Mouse (Mus musculus): ENCODE results near the gene Supt5. TPM values are rescaled to one million over a fixed set of nuclear protein-coding genes. Genes with fewer than 3 reads are reported as not detected.
A peak's percentile ranks its signal among the peaks of the same experiment; 100 is the strongest.

Gene Supt5
- total RNA-seq, 2 experiments from 2014 or later, result 60.0 to 60.1 TPM

DNA sequence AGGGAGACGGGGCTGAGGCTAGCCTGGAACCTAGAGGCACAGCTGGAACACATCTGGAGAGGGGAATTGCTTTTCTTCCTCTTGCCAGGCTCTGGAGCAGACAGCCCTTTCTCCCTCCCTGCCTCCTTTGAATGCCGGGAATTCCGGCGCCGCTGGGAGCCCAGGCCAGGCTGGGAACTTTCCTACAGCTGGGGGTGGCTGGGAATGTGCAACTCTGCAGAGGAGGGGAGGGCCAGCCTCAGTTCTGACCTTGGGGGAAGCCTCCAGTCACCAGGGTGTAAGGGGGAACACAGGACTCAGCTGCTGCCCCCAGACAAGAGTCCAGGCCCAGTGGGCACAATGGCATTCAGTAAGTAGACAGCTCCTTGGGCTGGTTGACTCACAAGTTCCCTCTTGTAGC lies 18.4 kb upstream of the Supt5 start:
- DNase-seq, result peak; percentile 75
- intact Hi-C loops (cut with DNase I; ENCODE audit: low total_unique reads), result no loop called here

DNA sequence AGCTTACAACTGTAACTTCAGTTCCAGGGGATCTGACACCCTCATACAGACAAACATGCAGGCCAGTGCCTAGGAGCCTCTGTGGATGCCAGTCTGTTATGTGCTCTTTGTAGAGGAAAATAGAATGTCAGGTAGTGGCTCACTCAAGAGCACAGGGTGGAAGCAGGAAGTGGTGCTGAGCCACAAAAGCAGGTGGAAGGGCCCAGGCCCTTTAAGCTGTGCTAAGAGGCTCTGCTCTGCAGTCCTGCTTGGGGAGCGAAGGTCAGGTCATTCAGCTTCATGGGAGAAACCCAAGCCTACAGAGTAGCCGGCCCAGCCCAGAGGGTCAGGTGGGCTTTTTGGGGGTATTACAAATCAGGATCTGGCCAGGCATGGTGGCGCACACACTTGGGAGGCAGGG lies 16.7 kb upstream of the Supt5 start:
- intact Hi-C loops (cut with DNase I; ENCODE audit: low total_unique reads), result no loop called here
- DNase-seq, result no peak

DNA sequence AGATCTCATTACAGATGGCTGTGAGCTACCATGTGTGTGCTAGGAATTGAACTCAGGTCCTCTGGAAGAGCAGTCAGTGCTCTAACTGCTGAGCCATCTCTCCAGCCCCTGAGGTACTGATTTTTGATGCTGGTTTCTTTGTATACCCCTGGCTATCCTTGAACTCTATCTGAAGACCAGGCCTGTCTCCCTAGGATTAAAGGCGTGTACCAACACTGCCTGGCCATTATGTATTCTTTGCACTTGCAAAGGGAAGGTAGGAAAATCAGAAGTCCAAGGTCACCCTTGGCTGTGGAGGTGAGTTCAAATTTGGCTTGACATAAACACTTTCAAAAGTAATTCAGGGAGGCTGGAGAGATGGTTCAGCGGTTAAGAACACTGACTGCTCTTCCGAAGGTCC lies 16.1 kb upstream of the Supt5 start:
- no peak for DNase-seq
- intact Hi-C loops (cut with DNase I; ENCODE audit: low total_unique reads), result no loop called here

DNA sequence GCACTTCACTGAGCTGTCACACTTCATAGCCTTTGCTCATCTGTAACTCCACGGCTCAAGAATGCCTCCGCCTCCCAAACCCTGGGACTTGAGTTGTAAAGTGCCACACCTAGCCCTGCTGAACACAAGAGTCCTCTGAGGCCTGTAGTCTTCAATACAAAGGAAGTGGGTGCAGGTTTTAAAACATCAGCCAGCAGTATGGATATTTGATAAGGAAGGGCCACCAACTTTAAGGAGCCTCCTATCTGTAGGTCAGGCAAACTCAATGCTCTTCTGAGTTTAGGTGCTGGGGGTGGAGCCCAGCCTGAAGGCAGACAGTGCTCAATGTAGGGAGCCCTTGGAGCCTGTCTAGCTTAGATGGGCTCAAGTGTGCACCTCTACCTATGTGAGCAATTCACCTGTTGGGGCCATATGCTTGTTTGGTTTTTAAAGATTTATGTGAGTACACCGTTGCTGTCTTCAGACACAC lies 15.6 kb upstream of the Supt5 start:
- DNase-seq, result no peak
- intact Hi-C loops (cut with DNase I; ENCODE audit: low total_unique reads), result no loop called here

DNA sequence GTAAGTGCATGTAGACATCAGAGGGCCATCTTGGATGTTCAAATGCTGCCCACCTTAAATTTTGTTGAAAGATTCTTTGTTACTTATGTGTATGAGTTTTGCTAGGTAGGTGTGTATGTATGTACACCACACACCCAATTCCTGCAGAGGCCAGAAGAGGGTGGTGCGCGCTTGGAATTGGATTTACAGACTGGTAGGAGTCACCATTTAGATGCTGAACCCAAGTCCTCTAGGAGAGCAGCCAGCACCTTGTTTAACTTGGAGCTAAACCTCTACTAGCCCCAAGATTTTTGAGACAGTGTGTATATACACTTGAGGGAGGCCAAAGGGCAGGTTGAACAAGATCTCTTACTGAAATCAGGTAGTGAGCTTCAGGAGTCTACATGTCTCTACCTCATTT lies 14.7 kb upstream of the Supt5 start:
- intact Hi-C loops (cut with DNase I; ENCODE audit: low total_unique reads), result no loop called here

DNA sequence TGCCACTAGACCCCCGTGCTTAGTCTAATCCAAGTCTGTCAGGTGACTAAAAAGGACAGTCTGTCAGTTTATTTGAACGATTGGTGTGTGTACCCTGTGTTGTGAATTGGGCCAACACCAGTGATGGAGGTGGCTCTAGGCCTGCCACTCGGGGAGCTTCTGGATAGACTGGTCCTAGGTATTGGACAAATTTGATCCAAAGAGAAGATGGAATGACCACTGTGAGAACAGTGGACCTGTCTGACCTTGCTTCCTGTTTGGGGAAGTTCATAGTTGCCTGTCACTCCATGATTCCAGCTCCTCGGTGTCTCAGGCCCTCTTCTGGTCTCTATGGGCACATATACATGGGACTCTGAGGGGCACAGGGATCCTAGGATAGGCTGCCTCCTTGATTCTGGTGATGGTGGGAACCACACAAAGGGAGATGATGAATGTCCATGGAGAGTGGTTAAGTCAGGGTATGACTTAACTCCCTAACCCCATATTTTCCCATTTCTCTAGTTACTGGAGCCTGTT lies 13.2 kb upstream of the Supt5 start:
- intact Hi-C loops (cut with DNase I; ENCODE audit: low total_unique reads), result no loop called here
- DNase-seq, result no peak

More for the DNA sequence above, 14.7 kb upstream of the Supt5 start:
- DNase-seq, result no peak

DNA sequence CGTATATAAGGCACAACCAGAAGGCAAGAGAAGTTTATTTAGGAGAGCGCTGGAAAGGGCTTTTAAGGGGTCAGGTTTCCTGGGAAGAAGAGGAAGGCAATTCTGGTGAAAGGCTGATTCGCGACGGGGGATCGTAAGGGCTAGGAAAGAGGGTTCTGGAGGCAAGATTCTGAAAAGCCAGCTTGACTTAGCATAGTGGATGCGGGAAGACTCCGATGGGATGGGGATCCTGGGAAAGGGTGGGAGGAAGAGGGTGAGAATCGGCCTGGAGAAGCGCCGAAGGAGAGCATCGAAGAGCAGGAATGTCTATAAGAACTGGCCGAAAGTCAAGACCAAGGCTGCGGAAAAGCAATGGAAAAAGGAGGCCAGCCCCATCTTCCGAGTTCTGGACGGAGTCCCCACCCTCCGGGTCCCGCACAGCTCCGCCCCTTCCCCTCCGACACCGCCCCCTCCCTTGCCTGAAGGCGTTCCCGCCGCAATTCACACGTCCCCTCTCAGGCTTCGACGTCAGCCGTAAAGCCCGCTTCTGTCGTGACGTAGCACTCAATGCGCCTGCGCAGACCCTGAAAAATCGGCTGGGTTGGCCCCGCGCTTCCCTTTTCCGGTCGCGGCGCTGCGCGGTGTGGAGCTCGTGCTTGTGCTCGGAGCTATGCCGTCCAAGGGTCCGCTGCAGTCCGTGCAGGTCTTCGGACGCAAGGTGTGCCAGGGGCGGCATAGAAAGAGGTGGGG lies 11.8 kb upstream of the Supt5 start, which contains the start of gene Rps16:
Gene Rps16, plus strand, starts transcription at position 498 of the 729 bp plus-strand sequence.
- intact Hi-C loops (cut with DNase I; ENCODE audit: low total_unique reads), result no loop called here
- peak; percentile 99 for DNase-seq

DNA sequence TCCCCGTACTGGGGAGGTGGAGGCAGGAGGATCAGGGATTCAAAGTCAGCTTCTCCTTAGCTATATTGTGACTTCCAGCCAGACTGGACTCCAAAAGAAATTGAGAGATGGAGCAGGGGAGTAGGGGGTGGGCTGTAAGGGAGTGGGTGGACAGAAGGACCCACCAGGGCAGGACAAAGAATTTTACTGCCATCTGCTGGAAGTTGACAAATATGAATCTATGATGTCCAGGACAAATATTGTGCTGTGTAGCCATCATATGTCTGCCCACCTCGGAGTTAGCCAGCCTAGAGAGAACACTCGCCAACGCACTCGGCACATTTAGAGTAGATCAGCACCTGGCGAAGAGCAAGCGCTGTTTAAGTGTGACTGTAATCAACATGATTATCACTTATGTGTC lies 10.1 kb upstream of the Supt5 start:
- no peak for DNase-seq
- intact Hi-C loops (cut with DNase I; ENCODE audit: low total_unique reads), result no loop called here

DNA sequence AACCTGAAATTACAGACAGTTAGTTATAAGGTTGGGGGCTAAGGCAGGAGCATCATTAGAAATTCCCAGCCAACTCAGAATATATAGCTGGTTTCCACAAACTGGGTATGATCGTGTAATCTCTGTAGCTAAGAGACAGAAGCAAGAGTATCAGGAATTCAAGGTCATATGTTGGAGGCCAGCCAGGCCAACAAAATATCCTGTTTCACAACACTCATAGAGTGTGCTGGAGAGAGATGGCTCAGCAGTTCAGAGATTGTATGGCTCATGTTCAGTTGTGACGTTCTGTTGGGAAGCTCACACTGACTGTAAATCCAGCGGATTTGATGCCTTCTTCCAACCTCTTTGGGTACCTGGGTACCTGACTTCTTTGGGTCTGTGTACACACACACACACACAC lies 9.2 kb upstream of the Supt5 start:
- DNase-seq, result no peak
- intact Hi-C loops (cut with DNase I; ENCODE audit: low total_unique reads), result no loop called here

DNA sequence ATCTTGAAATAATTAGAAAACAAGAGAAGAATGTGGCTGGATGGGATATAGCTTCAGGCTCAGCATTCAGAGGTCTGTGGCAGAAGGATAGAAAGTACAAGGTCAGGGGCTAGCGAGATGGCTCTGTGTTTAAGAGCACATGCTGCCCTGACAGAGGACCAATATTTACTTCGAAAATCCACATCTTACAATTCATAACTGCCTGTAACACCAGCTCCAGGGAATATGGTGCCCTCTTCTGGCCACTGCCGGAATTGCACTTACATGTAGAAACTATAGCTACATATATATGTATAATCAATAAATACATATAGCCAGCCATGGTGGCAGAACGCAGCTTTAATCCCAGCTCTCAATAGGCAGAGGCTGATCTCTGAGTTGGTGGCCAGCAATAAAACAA lies 6.1 kb upstream of the Supt5 start:
- intact Hi-C loops (cut with DNase I; ENCODE audit: low total_unique reads), result no loop called here
- peak; percentile 47 for DNase-seq

DNA sequence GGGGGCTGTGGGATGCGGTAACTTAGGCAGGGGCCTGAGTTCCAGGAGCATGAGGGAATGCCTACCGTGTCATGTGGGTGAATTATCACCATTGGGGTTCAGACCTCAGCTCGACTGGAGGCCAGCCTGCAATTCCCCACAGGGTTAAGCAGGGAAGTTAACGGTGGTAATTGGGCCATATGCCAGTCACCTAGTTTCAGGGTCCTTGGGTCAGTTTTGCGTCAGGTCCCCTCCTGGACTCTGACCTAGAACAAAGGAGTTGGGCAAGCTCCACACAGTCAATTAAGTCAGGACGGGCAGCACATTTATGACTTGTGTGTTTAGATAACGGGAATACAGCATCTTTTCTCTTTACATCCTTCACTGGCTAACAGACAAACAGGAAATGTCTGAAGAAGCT lies 2.8 kb upstream of the Supt5 start:
- intact Hi-C loops (cut with DNase I; ENCODE audit: low total_unique reads), result no loop called here
- no peak for DNase-seq

DNA sequence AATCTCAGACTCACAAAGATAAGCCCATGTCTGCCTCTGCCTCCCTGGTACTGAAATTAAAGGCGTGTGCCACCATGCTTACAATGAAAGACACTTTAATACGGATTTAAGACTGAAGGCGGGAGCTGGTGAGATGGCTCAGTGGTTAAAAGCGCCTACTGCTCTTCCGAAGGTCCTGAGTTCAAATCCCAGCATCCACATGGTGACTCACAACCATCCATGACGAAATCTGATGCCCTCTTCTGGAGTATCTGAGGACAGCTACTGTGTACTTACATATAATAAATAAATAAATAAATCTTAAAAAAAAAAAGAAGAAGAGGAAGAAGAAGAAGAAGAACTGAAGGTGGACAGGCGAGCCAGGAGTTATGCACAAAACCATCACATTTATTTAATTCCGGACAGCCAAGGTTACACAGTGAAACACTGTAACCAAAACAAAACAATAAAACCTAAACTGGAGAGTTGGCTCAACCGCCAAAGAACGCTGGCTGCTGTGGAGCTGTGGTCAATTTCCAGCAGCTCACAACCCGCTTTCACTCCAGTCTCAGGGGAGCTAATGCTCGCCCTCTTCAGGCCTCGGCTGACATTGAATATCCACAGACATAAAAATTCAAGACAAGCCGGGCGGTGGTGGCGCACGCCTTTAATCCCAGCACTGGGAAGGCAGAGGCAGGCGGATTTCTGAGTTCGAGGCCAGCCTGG lies 819 bp upstream of the Supt5 start:
- intact Hi-C loops (cut with DNase I; ENCODE audit: low total_unique reads), result no loop called here
- DNase-seq, result peak; percentile 67

DNA sequence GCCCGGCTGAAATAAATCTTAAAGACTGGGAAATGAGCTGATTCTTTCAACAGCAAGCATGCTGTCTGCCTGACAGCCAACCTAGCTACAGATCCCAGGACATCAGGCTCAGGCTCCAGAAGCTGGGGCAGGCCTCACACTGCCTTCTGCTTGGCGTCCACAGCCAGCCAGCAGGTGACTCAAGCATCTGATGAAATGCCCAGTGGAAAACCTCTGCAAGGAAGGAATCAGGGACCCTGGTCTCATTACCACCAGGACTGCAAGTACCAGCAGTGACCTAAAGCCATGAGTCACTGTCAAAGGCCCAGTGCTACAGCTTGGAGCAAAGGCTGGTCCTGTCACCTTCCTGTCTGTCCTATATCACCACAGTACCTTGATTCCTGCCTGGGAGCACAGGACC lies 3.1 kb downstream of the Supt5 start:
- DNase-seq, result no peak
- intact Hi-C loops (cut with DNase I; ENCODE audit: low total_unique reads), result no loop called here

DNA sequence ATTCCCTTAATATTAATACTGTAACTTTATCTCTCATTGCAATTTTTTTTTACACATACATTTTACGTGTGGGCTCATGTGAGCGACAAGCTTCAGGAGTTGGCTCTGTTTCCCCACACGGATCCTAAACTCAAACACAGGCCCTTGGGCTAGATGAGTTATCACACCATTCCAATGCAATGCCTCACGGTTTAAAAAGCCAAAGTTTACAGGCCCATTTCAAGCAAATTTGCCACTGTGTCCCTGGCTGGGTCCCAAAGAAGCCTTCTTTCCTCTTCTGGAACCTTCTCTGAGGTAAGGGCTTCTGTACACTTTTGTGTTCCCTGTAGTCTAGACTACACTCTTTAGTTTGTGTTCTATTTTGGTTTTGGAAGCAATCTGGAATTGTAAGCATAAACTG lies 4.0 kb downstream of the Supt5 start:
- intact Hi-C loops (cut with DNase I; ENCODE audit: low total_unique reads), result no loop called here

DNA sequence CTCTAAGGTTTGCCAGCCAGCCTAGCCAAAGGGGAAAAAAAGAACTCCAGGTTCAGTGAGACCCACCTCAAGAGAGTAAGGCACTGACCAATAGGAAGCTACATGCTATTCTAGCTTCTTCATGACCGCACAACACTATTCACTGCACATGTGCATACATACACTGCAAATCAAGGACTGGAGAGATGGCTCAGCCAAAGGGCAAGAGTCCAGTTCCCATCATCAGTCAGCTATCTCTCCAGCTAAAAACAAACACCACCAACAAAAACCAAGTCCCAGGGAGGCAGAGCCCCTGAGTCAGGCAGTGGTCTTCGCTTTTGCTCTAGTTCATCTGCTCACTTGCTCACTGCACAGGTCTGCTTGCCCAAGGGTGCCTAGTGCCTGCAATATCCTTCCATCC lies 10.3 kb downstream of the Supt5 start:
- intact Hi-C loops (cut with DNase I; ENCODE audit: low total_unique reads), result no loop called here
- DNase-seq, result no peak

More for the DNA sequence above, 4.0 kb downstream of the Supt5 start:
- no peak for DNase-seq

DNA sequence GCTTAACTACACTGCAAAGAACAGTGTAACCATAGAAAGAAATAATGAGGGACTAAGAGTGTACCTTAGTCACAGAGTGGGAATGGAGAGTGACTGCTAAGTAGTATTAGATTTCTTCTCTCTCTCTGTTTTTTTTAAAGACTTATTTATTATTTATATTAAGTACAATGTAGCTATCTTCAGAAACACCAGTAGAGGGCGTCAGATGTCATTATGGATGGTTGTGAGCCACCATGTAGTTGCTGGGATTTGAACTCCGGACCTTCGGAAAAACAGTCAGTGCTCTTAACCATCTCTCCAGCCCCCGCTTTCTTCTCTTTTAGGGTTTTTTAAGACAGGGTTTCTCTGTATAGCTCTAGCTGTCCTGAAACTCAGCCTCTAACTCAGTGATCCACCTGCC lies 12.1 kb downstream of the Supt5 start:
- intact Hi-C loops (cut with DNase I; ENCODE audit: low total_unique reads), result no loop called here
- DNase-seq, result no peak

DNA sequence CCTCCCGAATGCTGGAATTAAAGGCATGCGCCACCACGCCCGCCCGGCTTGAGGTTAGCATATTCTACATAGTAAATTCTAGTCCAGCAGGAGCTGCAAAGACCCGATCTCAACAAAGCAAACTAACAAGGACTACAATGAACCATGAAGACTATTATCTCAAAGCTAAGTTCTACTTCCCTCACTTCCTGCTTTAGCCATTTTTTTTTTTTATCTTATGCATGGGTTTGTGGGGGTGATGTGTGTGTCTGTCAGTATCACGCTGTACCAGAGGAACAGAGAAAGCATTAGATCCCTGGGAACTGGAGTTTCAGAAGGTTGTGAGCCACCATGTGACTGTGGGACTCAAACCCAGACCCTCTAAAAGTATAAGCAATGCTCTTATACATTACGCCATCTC lies 13.3 kb downstream of the Supt5 start:
- intact Hi-C loops (cut with DNase I; ENCODE audit: low total_unique reads), result no loop called here
- no peak for DNase-seq

DNA sequence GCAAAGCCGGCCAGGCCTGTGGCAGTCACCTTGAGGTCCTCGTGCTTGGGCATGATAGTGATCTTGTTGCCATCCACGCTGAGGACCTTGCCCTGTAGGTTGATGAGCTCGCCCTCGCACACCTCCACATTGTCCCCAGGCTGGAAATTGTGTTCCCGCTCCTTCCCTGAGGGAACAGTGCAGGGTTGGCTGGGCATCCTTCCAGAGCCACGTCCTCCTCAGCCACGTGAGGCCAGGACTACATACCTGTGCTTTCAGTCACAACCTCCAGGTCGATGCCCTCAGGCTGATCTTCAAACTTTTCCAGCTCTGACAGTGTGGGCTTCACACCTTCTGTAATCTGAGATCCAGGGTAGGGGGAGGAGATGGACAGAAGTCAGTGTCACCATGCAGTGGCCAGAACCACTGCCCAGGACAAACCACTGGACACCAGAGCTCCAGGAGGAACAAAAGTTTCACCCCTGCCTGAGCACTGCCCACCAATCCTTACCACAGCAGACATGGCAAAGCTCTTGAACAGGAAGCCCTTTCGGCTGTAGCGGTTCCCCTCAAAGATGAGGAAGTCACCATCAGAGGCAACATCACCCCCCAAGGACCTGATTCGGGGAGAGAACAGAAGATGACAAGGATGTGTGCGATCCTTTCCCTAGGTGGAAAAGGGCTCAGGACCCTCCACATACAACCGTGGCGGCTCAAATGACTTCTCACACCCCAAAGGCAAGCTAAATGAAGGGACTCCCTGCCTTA lies 16.4 kb downstream of the Supt5 start:
- DNase-seq, result no peak
- intact Hi-C loops (cut with DNase I; ENCODE audit: low total_unique reads), result no loop called here

DNA sequence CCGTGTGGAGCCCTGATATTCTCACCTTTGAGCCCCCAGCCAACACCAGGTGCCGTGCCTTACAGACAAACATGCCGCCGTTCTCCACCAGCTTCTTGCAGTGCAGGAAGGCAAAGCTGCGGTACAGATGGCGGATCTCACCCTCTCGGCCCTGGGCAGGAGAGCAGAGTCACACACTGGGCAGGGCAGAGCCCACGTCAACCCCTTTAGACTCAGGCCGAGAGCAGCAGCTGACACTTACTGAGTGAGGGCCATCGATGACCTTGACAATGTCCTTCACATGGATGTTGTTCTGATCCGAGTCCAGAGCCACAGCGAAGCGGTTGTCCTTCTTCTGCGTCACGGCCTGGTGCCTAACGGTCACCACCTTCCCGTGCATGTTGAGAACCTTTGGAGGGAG lies 19.8 kb downstream of the Supt5 start:
- intact Hi-C loops (cut with DNase I; ENCODE audit: low total_unique reads), result no loop called here
- DNase-seq, result no peak

DNA sequence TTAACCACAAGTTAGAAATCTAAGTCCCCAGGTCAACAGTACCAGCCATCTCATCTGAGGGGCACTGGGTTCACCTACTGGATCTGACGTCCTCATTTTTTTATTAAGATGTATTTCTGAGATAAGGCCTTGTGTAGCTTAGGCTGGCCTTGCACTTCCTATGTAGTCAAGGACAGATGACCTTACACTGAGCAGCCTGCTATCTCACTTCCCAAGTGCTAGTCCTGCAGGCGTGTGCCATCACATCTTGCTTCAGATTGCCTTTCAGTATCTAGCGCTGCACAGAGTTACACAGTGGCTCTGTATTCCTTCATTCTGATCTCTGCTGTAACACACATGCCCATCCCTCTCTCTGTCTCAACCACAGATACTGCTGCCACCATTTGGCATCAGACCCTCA lies 20.5 kb downstream of the Supt5 start:
- intact Hi-C loops (cut with DNase I; ENCODE audit: low total_unique reads), result no loop called here
- no peak for DNase-seq
